Mouse (Mus musculus): ENCODE measurements at regions not wholly inside any gene's neighbourhood (a gene's known extent, or its start where the extent isn't known, plus 50 kb on each side); places are given as distances from the start of the nearest gene placed in this dataset.

DNA sequence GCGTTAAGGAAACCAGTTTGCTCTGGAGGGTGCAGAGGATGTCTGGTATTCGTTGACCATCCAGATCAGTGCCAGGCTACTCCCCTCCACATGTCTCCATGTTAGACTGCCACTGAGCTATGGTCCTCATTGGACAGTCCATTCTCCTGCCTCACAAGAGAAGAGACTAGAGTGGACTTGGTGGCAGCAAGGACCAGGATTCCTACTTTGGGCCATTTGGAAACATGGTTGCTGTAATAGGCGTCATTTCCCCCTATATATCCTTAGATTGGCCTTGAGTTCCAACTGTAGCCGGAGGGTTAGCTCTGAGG is 72.6 kb downstream of the Rpusd4 start:
- no peak overlapping the region for H3K4me3 ChIP-seq
- H3K9me3 ChIP-seq: no peaks in the 10 kb centered on the region
- peaks cover 97% of the 10 kb centered on the region for H3K4me1 ChIP-seq
- no peaks in the 10 kb centered on the region for H3K27me3 ChIP-seq
- peak overlapping the region; percentile 19 for H3K4me2 ChIP-seq (replicated peaks)
- ATAC-seq (ENCODE audit: low FRiP score, low read depth): no peak
- no peak overlapping the region for H3K9ac ChIP-seq
- H3K27ac ChIP-seq: peak overlapping the region; percentile 92
- WGBS: 25% methylated on average over 4 of the region's 4 CpGs
- H3K36me3 ChIP-seq: no peaks in the 10 kb centered on the region

DNA sequence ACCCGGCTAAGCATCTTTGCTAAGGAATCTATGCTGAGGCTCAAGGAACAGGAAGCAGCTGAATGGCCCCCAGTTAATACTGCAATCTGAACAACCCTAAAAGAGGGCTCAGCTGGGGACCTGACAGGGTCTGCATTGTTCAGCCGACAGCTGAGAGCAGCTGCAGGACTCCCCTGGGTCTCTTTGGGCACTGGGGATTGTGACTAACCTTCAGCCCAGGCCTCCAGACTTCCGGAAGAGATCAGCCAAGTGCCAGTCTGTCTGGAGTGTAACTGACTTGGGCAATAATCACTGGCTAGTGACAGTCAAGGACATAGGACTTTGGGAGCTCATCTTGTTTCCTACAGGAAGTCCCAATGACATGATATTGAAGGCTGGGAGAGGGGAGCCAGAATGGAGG is 73.1 kb downstream of the Rpusd4 start:
- WGBS: 12% methylated on average over 3 of the region's 3 CpGs
- peaks cover 97% of the 10 kb centered on the region for H3K4me1 ChIP-seq
- H3K36me3 ChIP-seq: no peaks in the 10 kb centered on the region
- peak overlapping the region; percentile 92 for H3K27ac ChIP-seq
- H3K27me3 ChIP-seq: no peaks in the 10 kb centered on the region
- no peak overlapping the region for H3K4me3 ChIP-seq
- H3K9ac ChIP-seq: no peak overlapping the region
- H3K9me3 ChIP-seq: no peaks in the 10 kb centered on the region
- H3K4me2 ChIP-seq (replicated peaks): peak overlapping the region; percentile 19; the same call in 1 of the 2 replicates
- peak; percentile 55 for ATAC-seq (ENCODE audit: low FRiP score, low read depth)

- Histone ChIP-seq H3K4me1 (peaks cover 97% of the 10 kb centered on the region), H3K36me3 (no peaks in the 10 kb centered on the region)
- 67% methylated on average over 5 of the region's 5 CpGs for WGBS
These were observed 73.7 kb downstream of the Rpusd4 start for GRCm38 (mm10) chr9:35341386-35341785.

DNA sequence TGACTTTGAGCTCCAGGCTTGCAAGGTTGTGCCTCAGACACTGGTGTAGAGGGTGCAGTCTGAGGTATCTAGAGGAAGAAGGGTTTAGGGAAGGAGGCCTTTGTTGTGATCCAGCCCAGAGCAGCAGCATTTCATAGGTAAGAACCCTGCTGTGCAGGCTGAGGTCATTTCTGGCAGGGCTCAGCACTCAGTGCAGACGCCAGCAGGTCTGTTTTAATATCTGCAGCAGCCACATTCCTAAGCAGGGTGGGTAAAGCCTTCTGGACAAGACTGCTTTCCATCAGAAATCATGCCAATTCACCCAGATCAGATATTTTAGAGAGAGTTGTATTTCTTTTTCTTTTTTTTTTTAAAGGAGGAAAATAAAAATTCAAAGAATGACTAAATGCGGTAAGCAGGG is 74.8 kb downstream of the Rpusd4 start:
- Histone ChIP-seq H3K4me3 (no peak overlapping the region), H3K36me3 (no peaks in the 10 kb centered on the region), H3K27ac (peak overlapping the region; percentile 92), H3K4me2 (replicated peaks) (0 out of 2 replicates have a peak overlapping the region, but pooled peaks have one; percentile 15), H3K9me3 (no peaks in the 10 kb centered on the region), H3K9ac (no peak overlapping the region), H3K4me1 (peaks cover 94% of the 10 kb centered on the region), H3K27me3 (no peaks in the 10 kb centered on the region)
- ATAC-seq (ENCODE audit: low FRiP score, low read depth): peak; percentile 75
- WGBS: 13% methylated on average over 2 of the region's 2 CpGs

More at GRCm38 (mm10) chr9:35341386-35341785, 73.7 kb downstream of the Rpusd4 start:
- Histone ChIP-seq H3K4me3 (no peak overlapping the region), H3K27me3 (no peaks in the 10 kb centered on the region), H3K27ac (peak overlapping the region; percentile 92), H3K9me3 (no peaks in the 10 kb centered on the region), H3K9ac (no peak overlapping the region), H3K4me2 (replicated peaks) (no peak overlapping the region)
- no peak for ATAC-seq (ENCODE audit: low FRiP score, low read depth)

DNA sequence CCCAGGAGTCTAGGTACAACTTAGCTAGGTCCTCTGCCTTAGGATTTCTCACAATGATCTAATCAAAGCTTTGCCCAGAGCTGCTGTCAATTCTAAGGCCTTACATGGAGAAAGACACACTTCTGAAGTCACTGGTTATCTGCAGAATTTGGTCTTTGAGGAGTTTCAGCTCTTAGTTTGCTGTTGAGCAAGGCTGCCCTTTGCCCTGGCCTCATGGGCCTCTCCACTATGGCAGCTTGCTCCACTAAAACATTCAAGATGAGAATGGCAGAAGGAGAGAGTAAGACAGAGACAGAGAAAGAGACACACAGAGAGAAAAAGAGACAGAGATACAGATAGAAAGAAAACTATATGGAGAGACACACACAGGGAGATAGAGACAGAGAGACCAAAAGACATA is 75.7 kb downstream of the Rpusd4 start:
- H3K27me3 ChIP-seq: no peaks in the 10 kb centered on the region
- H3K27ac ChIP-seq: peak overlapping the region; percentile 92
- no peaks in the 10 kb centered on the region for H3K9me3 ChIP-seq
- H3K4me3 ChIP-seq: no peak overlapping the region
- H3K4me2 ChIP-seq (replicated peaks): no peak overlapping the region
- no peak for ATAC-seq (ENCODE audit: low FRiP score, low read depth)
- H3K4me1 ChIP-seq: peaks cover 85% of the 10 kb centered on the region
- H3K36me3 ChIP-seq: no peaks in the 10 kb centered on the region
- H3K9ac ChIP-seq: no peak overlapping the region

DNA sequence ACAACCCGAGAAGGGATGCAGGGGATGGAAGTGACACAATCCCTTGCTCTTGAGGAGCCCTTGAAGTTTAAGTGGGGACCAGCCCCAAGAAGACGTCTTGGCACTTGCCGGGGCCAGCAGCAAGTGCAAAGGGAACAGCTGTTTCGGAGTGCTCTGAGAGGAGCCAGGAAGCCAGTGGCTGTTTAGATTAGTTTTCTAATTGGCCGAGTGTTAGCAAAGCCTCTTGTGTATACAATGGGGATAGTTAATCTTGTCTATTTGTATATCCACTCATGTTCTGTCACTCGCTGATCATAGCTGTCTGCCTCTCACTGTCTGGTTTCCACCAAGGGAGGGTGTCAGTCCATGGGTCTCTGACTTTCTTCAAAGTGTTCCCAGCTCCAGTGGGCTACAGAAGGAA is 76.6 kb upstream of the Cdon start:
- Histone ChIP-seq H3K27me3 (no peaks in the 10 kb centered on the region), H3K9ac (no peak overlapping the region), H3K4me2 (replicated peaks) (no peak overlapping the region), H3K4me1 (peaks cover 75% of the 10 kb centered on the region), H3K27ac (no peak overlapping the region; the same call in 1 of the 2 replicates), H3K4me3 (no peak overlapping the region), H3K9me3 (no peaks in the 10 kb centered on the region), H3K36me3 (no peaks in the 10 kb centered on the region)
- ATAC-seq (ENCODE audit: low FRiP score, low read depth): no peak
- whole genome bisulfite sequencing: 29% methylated on average over 6 of the region's 6 CpGs

GRCm38 (mm10) chr9:35346378-35346777 is 74.5 kb upstream of the Cdon start:
- Histone ChIP-seq H3K4me1 (peaks cover 58% of the 10 kb centered on the region), H3K9ac (no peak overlapping the region), H3K36me3 (no peaks in the 10 kb centered on the region), H3K27ac (peak overlapping the region; percentile 59; the same call in 1 of the 2 replicates), H3K27me3 (no peaks in the 10 kb centered on the region), H3K4me3 (no peak overlapping the region), H3K4me2 (replicated peaks) (no peak overlapping the region), H3K9me3 (no peaks in the 10 kb centered on the region)
- 0 out of 2 replicates have a peak, but pooled peaks have one; percentile 6 for ATAC-seq (ENCODE audit: low FRiP score, low read depth)
- WGBS: 28% methylated on average over 5 of the region's 5 CpGs

GRCm38 (mm10) chr9:35350046-35350552 is 70.8 kb upstream of the Cdon start:
- H3K27me3 ChIP-seq: no peaks in the 10 kb centered on the region
- no peak overlapping the region for H3K4me3 ChIP-seq
- H3K4me2 ChIP-seq (replicated peaks): no peak overlapping the region
- no peaks in the 10 kb centered on the region for H3K9me3 ChIP-seq
- no peaks in the 10 kb centered on the region for H3K36me3 ChIP-seq
- peaks cover 33% of the 10 kb centered on the region for H3K4me1 ChIP-seq
- ATAC-seq (ENCODE audit: low FRiP score, low read depth): no peak
- WGBS: 59% methylated on average over 2 of the region's 2 CpGs
- no peak overlapping the region for H3K27ac ChIP-seq
- no peak overlapping the region for H3K9ac ChIP-seq

- Histone ChIP-seq H3K9me3 (no peaks in the 10 kb centered on the region), H3K4me3 (no peak overlapping the region), H3K4me2 (replicated peaks) (no peak overlapping the region), H3K27me3 (no peaks in the 10 kb centered on the region), H3K36me3 (no peaks in the 10 kb centered on the region), H3K4me1 (peaks cover 21% of the 10 kb centered on the region), H3K9ac (no peak overlapping the region), H3K27ac (no peak overlapping the region)
- WGBS: 52% methylated on average over 5 of the region's 5 CpGs
- no peak for ATAC-seq (ENCODE audit: low FRiP score, low read depth)
These were observed 69.4 kb upstream of the Cdon start for GRCm38 (mm10) chr9:35351576-35351975.

GRCm38 (mm10) chr9:35354652-35355130 is 66.2 kb upstream of the Cdon start:
- H3K27ac ChIP-seq: peak overlapping the region; percentile 85
- no peak overlapping the region for H3K9ac ChIP-seq
- H3K36me3 ChIP-seq: no peaks in the 10 kb centered on the region
- no peak overlapping the region for H3K4me3 ChIP-seq
- H3K4me1 ChIP-seq: peaks cover 32% of the 10 kb centered on the region
- peak overlapping the region; percentile 25; the same call in 1 of the 2 replicates for H3K4me2 ChIP-seq (replicated peaks)
- peak; percentile 94 for ATAC-seq (ENCODE audit: low FRiP score, low read depth)
- 23% methylated on average over 7 of the region's 7 CpGs for WGBS
- no peaks in the 10 kb centered on the region for H3K9me3 ChIP-seq
- H3K27me3 ChIP-seq: no peaks in the 10 kb centered on the region

GRCm38 (mm10) chr9:35359699-35360098 is 61.2 kb upstream of the Cdon start:
- no peak for ATAC-seq (ENCODE audit: low FRiP score, low read depth)
- 33% methylated on average over 6 of the region's 6 CpGs for WGBS
- no peak overlapping the region for H3K4me2 ChIP-seq (replicated peaks)

GRCm38 (mm10) chr9:35360139-35361100 is 60.5 kb upstream of the Cdon start:
- Histone ChIP-seq H3K36me3 (no peaks in the 10 kb centered on the region), H3K27ac (peak overlapping the region; percentile 93), H3K4me3 (no peak overlapping the region), H3K9me3 (no peaks in the 10 kb centered on the region), H3K27me3 (no peaks in the 10 kb centered on the region), H3K4me2 (replicated peaks) (peak overlapping the region; percentile 21), H3K4me1 (peaks cover 67% of the 10 kb centered on the region), H3K9ac (peak overlapping the region; percentile 32)
- 9% methylated on average over 6 of the region's 6 CpGs for whole genome bisulfite sequencing
- ATAC-seq (ENCODE audit: low FRiP score, low read depth): no peak

More at GRCm38 (mm10) chr9:35359699-35360098, 61.2 kb upstream of the Cdon start:
- Histone ChIP-seq H3K4me1 (peaks cover 73% of the 10 kb centered on the region), H3K9me3 (no peaks in the 10 kb centered on the region), H3K27ac (peak overlapping the region; percentile 93), H3K36me3 (no peaks in the 10 kb centered on the region), H3K9ac (peak overlapping the region; percentile 32; the same call in 1 of the 2 replicates), H3K4me3 (no peak overlapping the region), H3K27me3 (no peaks in the 10 kb centered on the region)

All from limb, embryonic 13.5 days (tissue).